Mouse (Mus musculus) layer of hippocampus, postnatal 25 days (tissue): ENCODE measurements at regions not wholly inside any gene's neighbourhood (a gene's known extent, or its start where the extent isn't known, plus 50 kb on each side); places are given as distances from the start of the nearest gene placed in this dataset.

ENCODE experiments used
- DNase-seq, 2 experiments: peaks; one replicate each; pipeline ENCODE4 v3.0.0; 2022; ENCODE audit warnings: mixed read lengths in 2 of 2, low spot score in 1 of 2; ENCODE audit errors: extremely low spot score in 1 of 2

GRCm38 (mm10) chr6:44092336-44092735, 426.3 kb upstream of the Tpk1 start:
- peak in 1 of 2 experiments; percentile 12 for DNase-seq

GRCm38 (mm10) chr6:44081922-44082552, 416.0 kb upstream of the Tpk1 start:
- no peak for DNase-seq

- no peak for DNase-seq
Observed at GRCm38 (mm10) chr6:44073124-44073523, 407.0 kb upstream of the Tpk1 start.

- DNase-seq = no peak
Observed at GRCm38 (mm10) chr6:44067841-44068240, 401.8 kb upstream of the Tpk1 start.
